Mouse (Mus musculus) spleen, adult 18-20 months (tissue): Measurements from ENCODE around the gene Ddo.

Experiments used
- DNase-seq, 2 experiments: peaks; one replicate each; pipeline ENCODE4 v3.0.0; 2022; ENCODE audit warnings: mixed read lengths in 2 of 2

Ddo gene

GRCm38 (mm10) chr10:40719062-40719461 is 89.3 kb downstream of the Ddo start:
- no peak for DNase-seq

GRCm38 (mm10) chr10:40720883-40721282 is 91.1 kb downstream of the Ddo start:
- DNase-seq = no peak

GRCm38 (mm10) chr10:40724342-40724741 is 94.5 kb downstream of the Ddo start:
- DNase-seq = no peak

GRCm38 (mm10) chr10:40725066-40725465 is 95.3 kb downstream of the Ddo start:
- DNase-seq = no peak

- DNase-seq = no peak
These were observed 95.7 kb downstream of the Ddo start for GRCm38 (mm10) chr10:40725471-40725870.

- no peak for DNase-seq
These were observed 96.6 kb downstream of the Ddo start for GRCm38 (mm10) chr10:40726288-40726902.

GRCm38 (mm10) chr10:40726989-40727388 is 97.2 kb downstream of the Ddo start:
- DNase-seq = no peak

GRCm38 (mm10) chr10:40730200-40730599 is 100.4 kb downstream of the Ddo start:
- DNase-seq = no peak
